Mouse (Mus musculus): ENCODE measurements at regions not wholly inside any gene's neighbourhood (a gene's known extent, or its start where the extent isn't known, plus 50 kb on each side); places are given as distances from the start of the nearest gene placed in this dataset.

GRCm38 (mm10) chr14:25272366-25273156, 186.4 kb upstream of the Zmiz1 start:
- no peak for DNase-seq (ENCODE audit: low read depth, low spot score)

- no peak for DNase-seq (ENCODE audit: low read depth, low spot score)
Observed at GRCm38 (mm10) chr14:25279751-25280150, 179.2 kb upstream of the Zmiz1 start.

- DNase-seq (ENCODE audit: low read depth, low spot score): no peak
Observed at GRCm38 (mm10) chr14:25292557-25292956, 166.4 kb upstream of the Zmiz1 start.

GRCm38 (mm10) chr14:25294226-25294625, 164.8 kb upstream of the Zmiz1 start:
- DNase-seq (ENCODE audit: low read depth, low spot score): no peak

- DNase-seq (ENCODE audit: low read depth, low spot score): no peak
Observed at GRCm38 (mm10) chr14:25295688-25296350, 163.2 kb upstream of the Zmiz1 start.

GRCm38 (mm10) chr14:25299673-25300190, 159.3 kb upstream of the Zmiz1 start:
- DNase-seq (ENCODE audit: low read depth, low spot score): no peak

- no peak for DNase-seq (ENCODE audit: low read depth, low spot score)
Observed at GRCm38 (mm10) chr14:25301336-25302031, 157.5 kb upstream of the Zmiz1 start.

- DNase-seq (ENCODE audit: low read depth, low spot score): no peak
Observed at GRCm38 (mm10) chr14:25304391-25304851, 154.6 kb upstream of the Zmiz1 start.

GRCm38 (mm10) chr14:25306166-25306565, 152.8 kb upstream of the Zmiz1 start:
- no peak for DNase-seq (ENCODE audit: low read depth, low spot score)

GRCm38 (mm10) chr14:25306961-25307654, 151.9 kb upstream of the Zmiz1 start:
- DNase-seq (ENCODE audit: low read depth, low spot score): no peak

GRCm38 (mm10) chr14:25308051-25308450, 150.9 kb upstream of the Zmiz1 start:
- DNase-seq (ENCODE audit: low read depth, low spot score): no peak

- no peak for DNase-seq (ENCODE audit: low read depth, low spot score)
Observed at GRCm38 (mm10) chr14:25310671-25311151, 148.3 kb upstream of the Zmiz1 start.

GRCm38 (mm10) chr14:25311475-25311874, 147.5 kb upstream of the Zmiz1 start:
- no peak for DNase-seq (ENCODE audit: low read depth, low spot score)

- DNase-seq (ENCODE audit: low read depth, low spot score): no peak
Observed at GRCm38 (mm10) chr14:25312135-25312534, 146.8 kb upstream of the Zmiz1 start.

- DNase-seq (ENCODE audit: low read depth, low spot score): no peak
Observed at GRCm38 (mm10) chr14:25312814-25313426, 146.1 kb upstream of the Zmiz1 start.

- no peak for DNase-seq (ENCODE audit: low read depth, low spot score)
Observed at GRCm38 (mm10) chr14:25313693-25314240, 145.2 kb upstream of the Zmiz1 start.

- DNase-seq (ENCODE audit: low read depth, low spot score): no peak
Observed at GRCm38 (mm10) chr14:25316491-25316890, 142.5 kb upstream of the Zmiz1 start.

- DNase-seq (ENCODE audit: low read depth, low spot score): peak; percentile 88
Observed at GRCm38 (mm10) chr14:25317680-25318471, 141.1 kb upstream of the Zmiz1 start.

- DNase-seq (ENCODE audit: low read depth, low spot score): no peak
Observed at GRCm38 (mm10) chr14:25318909-25319308, 140.1 kb upstream of the Zmiz1 start.

- DNase-seq (ENCODE audit: low read depth, low spot score): no peak
Observed at GRCm38 (mm10) chr14:25320141-25320540, 138.8 kb upstream of the Zmiz1 start.
